Mouse (Mus musculus) central nervous system, embryonic 11.5 days (tissue): ENCODE results near the gene 4931423N10Rik. TPM values are rescaled to one million over a fixed set of nuclear protein-coding genes. Genes with fewer than 3 reads are reported as not detected.

ENCODE experiments used
- polyA plus RNA-seq: library from polyadenylated mRNA; depleted of rRNA; stranded (reverse); fragments of >200 nt; gene quantifications from 2 replicates; pipeline ENCODE4 v1.2.3, GENCODE M21; 2012; rRNA removed

4931423N10Rik gene
- 0.05 and 0.06 TPM in 2 replicates for polyA plus RNA-seq

GRCm38 (mm10) chr2:23207070-23207526 lies at the start of gene 4931423N10Rik:
Gene 4931423N10Rik (plus strand): TSS chr2:23207476.

Other genes starting within 250 kb of the 4931423N10Rik start
- 37.8 and 66.5 TPM in 2 replicates for gene Abi1, start 167.2 kb upstream of the 4931423N10Rik start, polyA plus RNA-seq
- 23.7 and 38.9 TPM in 2 replicates for gene Acbd5, start 139.3 kb upstream of the 4931423N10Rik start, polyA plus RNA-seq
- 5.9 and 10.1 TPM in 2 replicates for gene Mastl, start 51.5 kb upstream of the 4931423N10Rik start, polyA plus RNA-seq
- gene Yme1l1, start 51.1 kb upstream of the 4931423N10Rik start, polyA plus RNA-seq: 39.3 and 58.3 TPM in 2 replicates
- gene Nxph2, start 113.8 kb downstream of the 4931423N10Rik start, polyA plus RNA-seq: 0.04 and 0.10 TPM in 2 replicates